Mouse (Mus musculus) embryonic facial prominence, embryonic 12.5 days (tissue): ENCODE data around the gene Ypel2. TPM values are rescaled to one million over a fixed set of nuclear protein-coding genes. Genes with fewer than 3 reads are reported as not detected.
A peak's percentile ranks its signal among the peaks of the same experiment; 100 is the strongest.

Experiments used
- ATAC-seq: fragments of 200-750 bp; cut with Nextera tagmentation; 2 replicates; pipeline ENCODE4 v1.8.0; 2017; ENCODE audit not compliant: insufficient number of reproducible peaks, insufficient read depth, low FRiP score, low TSS enrichment
- H3K27ac ChIP-seq: fragments of 300-500 bp; sonication (generic); 2 replicates; pipeline ENCODE4 v1.5.1; 2016; ENCODE audit warnings: mild to moderate bottlenecking
- H3K27me3 ChIP-seq: fragments of 300-500 bp; sonication (generic); 2 replicates; pipeline ENCODE4 v1.6.1; 2016; ENCODE audit warnings: mild to moderate bottlenecking, moderate library complexity
- H3K36me3 ChIP-seq: fragments of 300-500 bp; sonication (generic); 2 replicates; pipeline ENCODE4 v1.6.1; 2016; ENCODE audit warnings: mild to moderate bottlenecking
- H3K4me1 ChIP-seq: fragments of 300-500 bp; sonication (generic); 2 replicates; pipeline ENCODE4 v1.6.1; 2016
- H3K4me2 ChIP-seq: fragments of 300-500 bp; sonication (generic); replicated peaks from 2 replicates; pipeline ENCODE4 v1.6.1; 2016; ENCODE audit warnings: mild to moderate bottlenecking, moderate library complexity
- H3K4me3 ChIP-seq: fragments of 300-500 bp; sonication (generic); 2 replicates; pipeline ENCODE4 v1.5.1; 2016; ENCODE audit warnings: mild to moderate bottlenecking
- H3K9ac ChIP-seq: fragments of 300-500 bp; sonication (generic); 2 replicates; pipeline ENCODE4 v1.6.1; 2016; ENCODE audit warnings: mild to moderate bottlenecking, moderate library complexity
- H3K9me3 ChIP-seq: fragments of 300-500 bp; sonication (generic); 2 replicates; pipeline ENCODE4 v1.6.1; 2016; ENCODE audit warnings: mild to moderate bottlenecking, moderate library complexity
- WGBS: fragments of 180-500 bp; shearing (Covaris S2); methylation state at CpG from one replicate; pipeline ENCODE4 v1.1.7; 2016; 5-methylcytosine and 5-hydroxymethylcytosine counted together
- polyA plus RNA-seq: library from polyadenylated mRNA; unstranded; fragments of >200 nt; fragmentation: Nextera tagmentation; extraction: Ambion mirVana; gene quantifications from 2 replicates; pipeline ENCODE4 v1.2.1, GENCODE M21; 2016

The Ypel2 gene
- polyA plus RNA-seq, 1 experiment from 2014 or later, result 11.6 TPM

- 79% methylated on average over 9 of the region's 9 CpGs for WGBS
Measured at GRCm38 (mm10) chr11:86925085-86925638, 68.3 kb downstream of the Ypel2 start.

GRCm38 (mm10) chr11:86924629-86925028 is 68.9 kb downstream of the Ypel2 start:
- WGBS, result 77% methylated on average over 3 of the region's 3 CpGs
- H3K36me3 ChIP-seq, result no peaks in the 10 kb centered on the region
- H3K4me2 ChIP-seq, result no peak overlapping the region
- H3K27me3 ChIP-seq, result no peaks in the 10 kb centered on the region; the same call in 1 of the 2 replicates
- no peak overlapping the region for H3K27ac ChIP-seq
- 0 out of 2 replicates have a peak, but pooled peaks cover 8% of the 10 kb centered on the region for H3K4me1 ChIP-seq
- ATAC-seq, result no peak
- H3K9me3 ChIP-seq, result no peaks in the 10 kb centered on the region
- no peak overlapping the region for H3K4me3 ChIP-seq
- no peak overlapping the region for H3K9ac ChIP-seq

More at GRCm38 (mm10) chr11:86925085-86925638, 68.3 kb downstream of the Ypel2 start:
- Histone ChIP-seq H3K36me3 (no peaks in the 10 kb centered on the region), H3K4me1 (0 out of 2 replicates have a peak, but pooled peaks cover 3% of the 10 kb centered on the region), H3K9ac (no peak overlapping the region), H3K4me2 (no peak overlapping the region), H3K9me3 (no peaks in the 10 kb centered on the region), H3K27me3 (no peaks in the 10 kb centered on the region; the same call in 1 of the 2 replicates), H3K4me3 (no peak overlapping the region), H3K27ac (no peak overlapping the region)
- no peak for ATAC-seq

GRCm38 (mm10) chr11:86923654-86924053 is 69.9 kb downstream of the Ypel2 start:
- 44% methylated on average over 2 of the region's 2 CpGs for WGBS
- no peak for ATAC-seq

GRCm38 (mm10) chr11:86922029-86922428 is 71.5 kb downstream of the Ypel2 start:
- no peak for ATAC-seq
- Histone ChIP-seq H3K4me3 (no peak overlapping the region), H3K4me1 (0 out of 2 replicates have a peak, but pooled peaks cover 9% of the 10 kb centered on the region), H3K9ac (no peak overlapping the region), H3K36me3 (no peaks in the 10 kb centered on the region), H3K27me3 (no peaks in the 10 kb centered on the region; the same call in 1 of the 2 replicates), H3K27ac (no peak overlapping the region), H3K4me2 (no peak overlapping the region), H3K9me3 (no peaks in the 10 kb centered on the region)
- 77% methylated on average over 2 of the region's 2 CpGs for WGBS

More at GRCm38 (mm10) chr11:86923654-86924053, 69.9 kb downstream of the Ypel2 start:
- no peaks in the 10 kb centered on the region for H3K36me3 ChIP-seq
- no peaks in the 10 kb centered on the region; the same call in 1 of the 2 replicates for H3K27me3 ChIP-seq
- no peaks in the 10 kb centered on the region for H3K9me3 ChIP-seq
- H3K4me3 ChIP-seq, result no peak overlapping the region
- H3K9ac ChIP-seq, result no peak overlapping the region
- H3K4me1 ChIP-seq, result 0 out of 2 replicates have a peak, but pooled peaks cover 9% of the 10 kb centered on the region
- H3K4me2 ChIP-seq, result no peak overlapping the region
- H3K27ac ChIP-seq, result no peak overlapping the region

- H3K9ac ChIP-seq, result no peak overlapping the region
- H3K27me3 ChIP-seq, result no peaks in the 10 kb centered on the region; the same call in 1 of the 2 replicates
- WGBS, result 85% methylated on average over 6 of the region's 6 CpGs
- H3K36me3 ChIP-seq, result no peaks in the 10 kb centered on the region
- no peak overlapping the region for H3K27ac ChIP-seq
- no peak overlapping the region for H3K4me3 ChIP-seq
- H3K4me1 ChIP-seq, result 0 out of 2 replicates have a peak, but pooled peaks cover 9% of the 10 kb centered on the region
- H3K9me3 ChIP-seq, result no peaks in the 10 kb centered on the region
- ATAC-seq, result no peak
- no peak overlapping the region for H3K4me2 ChIP-seq
Measured at GRCm38 (mm10) chr11:86921335-86921734, 72.2 kb downstream of the Ypel2 start.

- 0 out of 2 replicates have a peak overlapping the region, but pooled peaks have one; percentile 9 for H3K27ac ChIP-seq
- H3K4me1 ChIP-seq, result 0 out of 2 replicates have a peak, but pooled peaks cover 9% of the 10 kb centered on the region
- no peak for ATAC-seq
- 61% methylated on average over 20 of the region's 20 CpGs for WGBS
- no peak overlapping the region for H3K9ac ChIP-seq
- H3K9me3 ChIP-seq, result no peaks in the 10 kb centered on the region
- no peaks in the 10 kb centered on the region for H3K36me3 ChIP-seq
- no peaks in the 10 kb centered on the region; the same call in 1 of the 2 replicates for H3K27me3 ChIP-seq
- no peak overlapping the region for H3K4me3 ChIP-seq
- H3K4me2 ChIP-seq, result no peak overlapping the region
Measured at GRCm38 (mm10) chr11:86920111-86921080, 73.1 kb downstream of the Ypel2 start.

GRCm38 (mm10) chr11:86919468-86919867 is 74.0 kb downstream of the Ypel2 start:
- no peak overlapping the region for H3K4me2 ChIP-seq
- H3K9ac ChIP-seq, result no peak overlapping the region
- 87% methylated on average over 7 of the region's 7 CpGs for WGBS
- ATAC-seq, result no peak
- 0 out of 2 replicates have a peak, but pooled peaks cover 9% of the 10 kb centered on the region for H3K4me1 ChIP-seq
- H3K9me3 ChIP-seq, result no peaks in the 10 kb centered on the region
- no peak overlapping the region for H3K4me3 ChIP-seq
- no peak overlapping the region for H3K27ac ChIP-seq
- no peaks in the 10 kb centered on the region; the same call in 1 of the 2 replicates for H3K27me3 ChIP-seq
- no peaks in the 10 kb centered on the region for H3K36me3 ChIP-seq

GRCm38 (mm10) chr11:86917536-86917935 is 76.0 kb downstream of the Ypel2 start:
- Histone ChIP-seq H3K4me1 (0 out of 2 replicates have a peak, but pooled peaks cover 6% of the 10 kb centered on the region), H3K36me3 (no peaks in the 10 kb centered on the region), H3K9ac (no peak overlapping the region), H3K4me3 (no peak overlapping the region), H3K9me3 (no peaks in the 10 kb centered on the region), H3K27me3 (no peaks in the 10 kb centered on the region; the same call in 1 of the 2 replicates), H3K4me2 (no peak overlapping the region), H3K27ac (no peak overlapping the region)
- WGBS, result 87% methylated on average over 2 of the region's 2 CpGs
- no peak for ATAC-seq

- no peaks in the 10 kb centered on the region for H3K36me3 ChIP-seq
- no peak overlapping the region for H3K4me2 ChIP-seq
- H3K9me3 ChIP-seq, result no peaks in the 10 kb centered on the region
- no peak overlapping the region for H3K9ac ChIP-seq
- 0 out of 2 replicates have a peak, but pooled peaks cover 6% of the 10 kb centered on the region for H3K4me1 ChIP-seq
- H3K4me3 ChIP-seq, result no peak overlapping the region
- no peak overlapping the region for H3K27ac ChIP-seq
- ATAC-seq, result no peak
- H3K27me3 ChIP-seq, result no peaks in the 10 kb centered on the region
- WGBS, result 83% methylated on average over 8 of the region's 8 CpGs
Measured at GRCm38 (mm10) chr11:86916596-86917249, 76.8 kb downstream of the Ypel2 start.

- Histone ChIP-seq H3K36me3 (no peaks in the 10 kb centered on the region), H3K27ac (no peak overlapping the region), H3K9ac (no peak overlapping the region), H3K4me2 (no peak overlapping the region), H3K4me1 (no peaks in the 10 kb centered on the region), H3K4me3 (no peak overlapping the region), H3K27me3 (no peaks in the 10 kb centered on the region), H3K9me3 (no peaks in the 10 kb centered on the region)
- no peak for ATAC-seq
- WGBS, result 80% methylated on average over 9 of the region's 9 CpGs
Measured at GRCm38 (mm10) chr11:86914329-86914728, 79.2 kb downstream of the Ypel2 start.

GRCm38 (mm10) chr11:86910244-86910643 is 83.3 kb downstream of the Ypel2 start:
- H3K4me2 ChIP-seq, result no peak overlapping the region
- no peaks in the 10 kb centered on the region for H3K9me3 ChIP-seq
- no peak overlapping the region for H3K4me3 ChIP-seq
- ATAC-seq, result no peak
- H3K4me1 ChIP-seq, result no peaks in the 10 kb centered on the region
- no peak overlapping the region for H3K27ac ChIP-seq
- H3K36me3 ChIP-seq, result no peaks in the 10 kb centered on the region
- WGBS, result 81% methylated on average over 4 of the region's 4 CpGs
- H3K27me3 ChIP-seq, result no peaks in the 10 kb centered on the region
- no peak overlapping the region for H3K9ac ChIP-seq
